Mouse (Mus musculus) forebrain, embryonic 10.5 days (tissue): Measurements from ENCODE around the gene Hc. TPM values are rescaled to one million over a fixed set of nuclear protein-coding genes. Genes with fewer than 3 reads are reported as not detected.
A peak's percentile ranks its signal among the peaks of the same experiment; 100 is the strongest.

Experiments used
- DNase-seq: peaks from one replicate; pipeline ENCODE4 v3.0.0-alpha.2; 2017; ENCODE audit warnings: low spot score; ENCODE audit errors: extremely low spot score
- H3K27ac ChIP-seq: fragments of 300-500 bp; sonication (generic); 2 replicates; pipeline ENCODE4 v1.5.1; 2016; ENCODE audit warnings: mild to moderate bottlenecking
- H3K27me3 ChIP-seq: fragments of 300-500 bp; sonication (generic); 2 replicates; pipeline ENCODE4 v1.6.1; 2016; ENCODE audit warnings: mild to moderate bottlenecking; ENCODE audit not compliant: poor library complexity, severe bottlenecking
- H3K36me3 ChIP-seq: fragments of 300-500 bp; sonication (generic); replicated peaks from 2 replicates; pipeline ENCODE4 v1.6.1; 2016; ENCODE audit warnings: mild to moderate bottlenecking, moderate library complexity
- H3K4me1 ChIP-seq: fragments of 300-500 bp; sonication (generic); 2 replicates; pipeline ENCODE4 v1.6.1; 2016
- H3K4me3 ChIP-seq: fragments of 300-500 bp; sonication (generic); 2 replicates; pipeline ENCODE4 v1.5.1; 2016; ENCODE audit warnings: mild to moderate bottlenecking, moderate library complexity
- H3K9me3 ChIP-seq: fragments of 300-500 bp; sonication (generic); 2 replicates; pipeline ENCODE4 v1.6.1; 2016; ENCODE audit warnings: mild to moderate bottlenecking, moderate library complexity
- WGBS: fragments of 180-500 bp; shearing (Covaris S2); methylation state at CpG from one replicate; pipeline ENCODE4 v1.1.7; 2016; 5-methylcytosine and 5-hydroxymethylcytosine counted together
- polyA plus RNA-seq: library from polyadenylated mRNA; unstranded; fragments of >200 nt; fragmentation: Nextera tagmentation; extraction: Ambion mirVana; gene quantifications from 2 replicates; pipeline ENCODE4 v1.2.1, GENCODE M21; 2016

The Hc gene
- polyA plus RNA-seq, 1 experiment from 2014 or later = 0.42 TPM

DNA sequence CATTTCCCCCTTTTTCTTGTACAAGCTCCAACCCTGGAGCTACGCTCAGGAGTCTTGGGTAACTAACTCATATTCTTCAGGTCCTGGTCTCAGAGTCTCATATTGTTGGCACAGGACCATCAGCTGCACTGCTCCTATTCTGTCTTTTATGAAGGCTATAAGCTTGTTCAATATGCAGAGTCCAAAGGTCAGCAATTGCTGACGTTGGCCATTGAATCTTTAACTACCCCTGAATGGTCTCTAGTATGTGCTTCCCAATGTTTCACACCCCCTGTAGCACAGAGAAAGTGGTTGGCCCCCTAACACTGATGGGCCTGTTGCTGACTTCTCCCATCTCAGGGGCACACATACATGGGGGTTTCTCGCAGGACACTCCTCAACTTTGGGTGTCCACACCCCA lies 13.1 kb upstream of the Hc start:
- Histone ChIP-seq H3K27me3 (no peaks in the 10 kb centered on the region), H3K9me3 (peaks cover 3% of the 10 kb centered on the region; the same call in 1 of the 2 replicates), H3K4me1 (no peaks in the 10 kb centered on the region), H3K4me3 (no peak overlapping the region), H3K36me3 (no peaks in the 10 kb centered on the region), H3K27ac (no peak overlapping the region)
- WGBS = 92% methylated on average over 3 of the region's 3 CpGs
- DNase-seq = no peak

DNA sequence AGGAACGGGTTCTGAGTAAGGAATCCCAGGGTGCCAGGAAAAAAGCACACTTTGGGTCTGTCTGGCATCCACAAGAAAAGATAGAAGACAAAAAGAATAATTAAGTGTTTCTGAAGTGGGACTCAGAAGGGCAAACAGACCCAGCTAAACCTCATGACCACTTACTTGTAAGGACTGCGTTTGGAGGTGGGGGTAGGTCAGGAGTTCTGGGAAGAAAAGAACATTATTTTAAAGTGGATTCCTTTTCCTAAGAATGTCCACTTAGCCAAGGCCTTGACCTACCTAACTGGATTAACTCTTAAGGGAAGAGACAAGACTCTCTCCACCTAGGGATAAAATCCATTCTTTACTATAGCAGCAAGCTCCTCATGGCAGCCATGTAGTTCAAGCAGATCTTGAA lies 11.3 kb upstream of the Hc start:
- H3K9me3 ChIP-seq = peaks cover 3% of the 10 kb centered on the region; the same call in 1 of the 2 replicates
- no peak overlapping the region for H3K27ac ChIP-seq
- DNase-seq = no peak
- WGBS = 79% methylated on average over 2 of the region's 2 CpGs
- no peaks in the 10 kb centered on the region for H3K4me1 ChIP-seq
- H3K27me3 ChIP-seq = no peaks in the 10 kb centered on the region
- no peaks in the 10 kb centered on the region for H3K36me3 ChIP-seq
- H3K4me3 ChIP-seq = no peak overlapping the region

- no peak overlapping the region for H3K27ac ChIP-seq
- no peaks in the 10 kb centered on the region for H3K4me1 ChIP-seq
- H3K4me3 ChIP-seq = no peak overlapping the region
- peaks cover 3% of the 10 kb centered on the region; the same call in 1 of the 2 replicates for H3K9me3 ChIP-seq
- no peak for DNase-seq
- 85% methylated on average over 4 of the region's 4 CpGs for WGBS
- H3K36me3 ChIP-seq = no peaks in the 10 kb centered on the region
- H3K27me3 ChIP-seq = no peaks in the 10 kb centered on the region
These were observed 9.0 kb upstream of the Hc start for GRCm38 (mm10) chr2:35070275-35070674.

GRCm38 (mm10) chr2:35069124-35069523 lies 7.9 kb upstream of the Hc start:
- Histone ChIP-seq H3K36me3 (no peaks in the 10 kb centered on the region), H3K27ac (no peak overlapping the region), H3K4me1 (no peaks in the 10 kb centered on the region), H3K27me3 (no peaks in the 10 kb centered on the region), H3K9me3 (peaks cover 3% of the 10 kb centered on the region; the same call in 1 of the 2 replicates), H3K4me3 (no peak overlapping the region)
- DNase-seq = no peak
- 96% methylated on average over 1 of the region's 1 CpGs for WGBS

DNA sequence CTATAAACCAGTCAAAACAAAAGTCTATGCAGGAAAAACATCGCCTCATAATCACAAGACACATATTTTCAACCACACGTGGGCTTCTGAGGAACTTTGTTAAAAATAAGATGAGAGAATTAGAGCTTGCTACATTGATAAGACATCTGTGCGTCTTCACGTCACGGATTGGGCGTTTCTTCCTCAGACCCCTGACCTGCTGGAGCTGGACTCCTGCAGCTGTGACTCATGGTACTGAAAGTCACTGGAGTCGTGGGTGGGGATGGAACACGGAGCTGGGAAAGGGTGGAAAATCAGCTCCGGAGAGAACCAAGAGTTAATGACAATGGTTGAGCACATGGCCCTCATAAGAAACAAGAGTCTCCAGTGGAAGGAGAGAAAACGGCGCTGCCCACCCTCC lies 5.9 kb upstream of the Hc start:
- Histone ChIP-seq H3K4me3 (no peak overlapping the region), H3K36me3 (no peaks in the 10 kb centered on the region), H3K27me3 (no peaks in the 10 kb centered on the region), H3K27ac (no peak overlapping the region), H3K9me3 (no peaks in the 10 kb centered on the region), H3K4me1 (no peaks in the 10 kb centered on the region)
- no peak for DNase-seq
- 91% methylated on average over 11 of the region's 11 CpGs for WGBS

DNA sequence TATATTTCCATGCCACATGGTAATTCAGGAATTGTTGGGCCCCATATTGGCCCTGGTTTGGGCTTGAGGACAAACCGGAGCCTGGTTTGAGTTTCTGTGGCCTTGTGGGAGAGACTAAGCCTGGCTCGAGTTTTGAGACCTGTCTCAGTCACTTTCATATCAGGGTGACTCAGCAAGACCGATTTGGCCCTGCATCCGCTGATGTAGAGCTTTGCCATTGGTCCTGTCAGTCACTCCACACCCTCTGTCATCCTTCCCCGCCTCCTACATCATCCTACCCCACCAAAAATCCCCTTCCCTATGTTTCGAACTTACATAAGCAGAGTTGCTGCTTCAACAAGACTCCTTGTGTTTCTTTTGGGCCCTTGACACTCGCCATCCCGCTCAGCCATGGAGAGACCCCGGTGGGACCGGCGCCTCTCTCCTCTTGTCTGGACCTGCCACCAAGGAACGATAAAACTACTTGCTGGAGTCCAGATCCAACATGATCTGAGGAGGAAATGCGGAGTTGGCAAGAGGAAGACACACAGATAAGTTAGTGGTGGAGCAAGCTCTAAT lies 5.4 kb upstream of the Hc start:
- H3K36me3 ChIP-seq = no peaks in the 10 kb centered on the region
- WGBS = 89% methylated on average over 13 of the region's 13 CpGs
- H3K9me3 ChIP-seq = no peaks in the 10 kb centered on the region
- H3K4me3 ChIP-seq = no peak overlapping the region
- H3K4me1 ChIP-seq = no peaks in the 10 kb centered on the region
- H3K27ac ChIP-seq = no peak overlapping the region
- no peaks in the 10 kb centered on the region for H3K27me3 ChIP-seq
- DNase-seq = no peak

DNA sequence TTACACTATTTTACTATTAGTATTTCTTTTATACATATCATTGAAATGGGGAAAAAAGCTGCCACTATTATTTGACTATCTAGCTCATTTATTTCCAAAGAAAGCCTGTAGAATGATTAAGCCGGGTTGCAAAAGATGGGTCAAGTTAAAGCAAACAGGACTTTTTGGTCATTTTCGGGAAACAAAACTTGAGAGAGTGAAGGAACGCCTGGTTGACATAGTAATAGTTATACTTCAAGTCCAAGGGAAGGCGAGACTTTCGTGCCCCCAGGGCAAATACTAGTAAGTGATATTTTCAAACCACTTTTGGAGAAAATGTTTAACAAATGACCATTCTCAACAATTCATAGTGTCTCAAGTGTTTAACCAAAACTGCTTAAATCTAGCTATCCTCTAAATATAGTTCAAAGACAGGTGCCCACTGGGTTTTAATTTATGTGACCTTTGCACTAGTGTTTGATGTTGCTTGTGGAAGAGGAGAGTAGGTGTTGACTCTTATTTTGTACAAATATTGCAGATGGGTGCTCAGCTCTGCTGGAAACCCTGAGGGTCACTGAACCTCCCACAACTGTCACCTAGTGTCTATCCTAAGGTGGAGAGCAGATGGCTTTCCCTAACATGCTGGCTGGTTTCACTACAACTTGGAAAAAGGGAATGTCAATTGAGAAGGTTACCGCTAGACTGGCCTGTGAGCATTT lies 2.2 kb upstream of the Hc start:
- H3K9me3 ChIP-seq = no peaks in the 10 kb centered on the region
- 89% methylated on average over 6 of the region's 6 CpGs for WGBS
- no peak overlapping the region for H3K4me3 ChIP-seq
- no peak overlapping the region for H3K27ac ChIP-seq
- no peaks in the 10 kb centered on the region for H3K27me3 ChIP-seq
- DNase-seq = no peak
- H3K36me3 ChIP-seq = no peaks in the 10 kb centered on the region
- no peaks in the 10 kb centered on the region for H3K4me1 ChIP-seq

DNA sequence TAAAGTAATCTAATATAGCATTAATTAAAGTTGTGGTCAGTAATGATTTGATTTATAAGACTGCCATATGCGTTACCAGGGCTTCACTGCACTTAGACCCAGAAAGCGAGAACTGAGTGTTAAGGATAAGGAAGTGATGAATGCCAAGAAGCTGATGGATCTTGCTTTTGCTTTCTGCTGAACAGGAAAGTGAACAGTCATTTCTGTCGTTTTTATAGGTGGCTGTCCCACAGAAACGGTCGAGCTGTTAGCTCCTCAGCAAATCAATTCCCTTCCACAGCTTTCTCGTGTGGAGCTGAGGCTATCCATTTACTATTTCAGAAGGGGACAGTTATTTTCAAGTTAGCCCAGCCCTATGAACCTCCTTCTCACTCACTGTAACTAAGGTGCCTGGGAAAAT lies 341 bp downstream of the Hc start:
- Histone ChIP-seq H3K27me3 (no peaks in the 10 kb centered on the region), H3K27ac (no peak overlapping the region), H3K4me1 (no peaks in the 10 kb centered on the region), H3K4me3 (no peak overlapping the region), H3K9me3 (no peaks in the 10 kb centered on the region), H3K36me3 (no peaks in the 10 kb centered on the region)
- no peak for DNase-seq
- 82% methylated on average over 6 of the region's 6 CpGs for WGBS

DNA sequence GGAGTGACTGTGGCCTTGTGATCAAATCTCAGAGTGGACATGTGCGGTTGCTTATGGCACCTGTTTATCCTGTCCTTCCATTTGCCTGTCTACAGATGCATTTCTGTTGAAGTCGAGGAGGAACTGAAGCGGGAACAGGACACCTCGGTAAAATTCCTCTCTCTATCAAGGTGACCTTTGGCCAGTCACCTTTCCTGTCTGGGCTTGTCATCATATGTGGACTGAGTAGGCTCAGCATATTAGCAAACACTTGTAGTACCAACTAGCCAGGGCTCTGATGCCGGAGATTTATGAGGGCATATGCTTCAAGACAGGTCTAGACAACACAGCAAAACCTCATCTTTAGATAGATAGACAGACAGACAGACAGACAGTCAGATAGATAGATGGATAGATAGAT lies 982 bp downstream of the Hc start:
- no peaks in the 10 kb centered on the region for H3K9me3 ChIP-seq
- H3K27me3 ChIP-seq = no peaks in the 10 kb centered on the region
- H3K36me3 ChIP-seq = no peaks in the 10 kb centered on the region
- H3K27ac ChIP-seq = no peak overlapping the region
- H3K4me3 ChIP-seq = no peak overlapping the region
- no peaks in the 10 kb centered on the region for H3K4me1 ChIP-seq
- WGBS = 91% methylated on average over 5 of the region's 5 CpGs
- no peak for DNase-seq

- no peak overlapping the region for H3K27ac ChIP-seq
These were observed 2.9 kb downstream of the Hc start for GRCm38 (mm10) chr2:35058325-35058724.

GRCm38 (mm10) chr2:35057243-35057642 lies 4.0 kb downstream of the Hc start:
- DNase-seq = no peak
- Histone ChIP-seq H3K9me3 (no peaks in the 10 kb centered on the region), H3K36me3 (no peaks in the 10 kb centered on the region), H3K4me1 (no peaks in the 10 kb centered on the region), H3K4me3 (no peak overlapping the region), H3K27ac (no peak overlapping the region), H3K27me3 (no peaks in the 10 kb centered on the region)
- 93% methylated on average over 11 of the region's 11 CpGs for WGBS

More at GRCm38 (mm10) chr2:35058325-35058724, 2.9 kb downstream of the Hc start:
- 84% methylated on average over 2 of the region's 2 CpGs for WGBS
- DNase-seq = no peak
- no peak overlapping the region for H3K4me3 ChIP-seq
- H3K9me3 ChIP-seq = no peaks in the 10 kb centered on the region
- no peaks in the 10 kb centered on the region for H3K4me1 ChIP-seq
- H3K36me3 ChIP-seq = no peaks in the 10 kb centered on the region
- no peaks in the 10 kb centered on the region for H3K27me3 ChIP-seq

GRCm38 (mm10) chr2:35048851-35049250 lies 12.4 kb downstream of the Hc start:
- peak; percentile 17 for DNase-seq
- H3K4me3 ChIP-seq = no peak overlapping the region
- 41% methylated on average over 5 of the region's 5 CpGs for WGBS
- no peaks in the 10 kb centered on the region for H3K9me3 ChIP-seq
- H3K4me1 ChIP-seq = no peaks in the 10 kb centered on the region
- H3K27me3 ChIP-seq = no peaks in the 10 kb centered on the region
- no peaks in the 10 kb centered on the region for H3K36me3 ChIP-seq
- H3K27ac ChIP-seq = no peak overlapping the region

DNA sequence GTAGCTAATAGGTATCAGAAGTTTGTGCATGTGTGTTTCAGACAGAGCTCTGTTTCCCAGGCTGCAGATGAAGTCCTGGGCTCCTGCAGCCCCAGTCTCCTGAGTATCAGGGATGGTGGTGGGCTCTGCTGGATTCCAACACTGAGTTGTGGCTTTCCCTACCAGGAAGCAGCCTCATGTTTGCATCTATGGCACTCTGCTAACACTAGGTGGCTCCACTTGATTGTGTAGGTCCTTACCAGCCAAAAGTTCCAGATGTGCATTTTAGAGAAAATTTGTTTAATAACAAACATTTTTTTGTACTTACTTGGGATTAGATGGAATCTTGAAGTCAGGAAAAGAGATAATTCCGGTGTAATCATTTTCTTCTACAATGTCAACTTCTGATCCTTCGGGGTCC lies 16.3 kb downstream of the Hc start:
- no peak overlapping the region for H3K4me3 ChIP-seq
- H3K36me3 ChIP-seq = no peaks in the 10 kb centered on the region
- WGBS = 75% methylated on average over 2 of the region's 2 CpGs
- H3K9me3 ChIP-seq = 0 out of 2 replicates have a peak, but pooled peaks cover 6% of the 10 kb centered on the region
- no peak overlapping the region for H3K27ac ChIP-seq
- no peak for DNase-seq
- no peaks in the 10 kb centered on the region for H3K27me3 ChIP-seq
- no peaks in the 10 kb centered on the region for H3K4me1 ChIP-seq
